Mouse (Mus musculus): Measurements from ENCODE around the gene Cars. TPM values are rescaled to one million over a fixed set of nuclear protein-coding genes. Genes with fewer than 3 reads are reported as not detected.
A peak's percentile ranks its signal among the peaks of the same experiment; 100 is the strongest.
"Not testable (repeated sequence)": the region's sequence is repeated elsewhere in the genome, so short reads cannot be mapped to it uniquely, and the experiment has no call there.

The Cars gene
- polyA plus RNA-seq, 1 experiment, result 41.4 TPM

DNA sequence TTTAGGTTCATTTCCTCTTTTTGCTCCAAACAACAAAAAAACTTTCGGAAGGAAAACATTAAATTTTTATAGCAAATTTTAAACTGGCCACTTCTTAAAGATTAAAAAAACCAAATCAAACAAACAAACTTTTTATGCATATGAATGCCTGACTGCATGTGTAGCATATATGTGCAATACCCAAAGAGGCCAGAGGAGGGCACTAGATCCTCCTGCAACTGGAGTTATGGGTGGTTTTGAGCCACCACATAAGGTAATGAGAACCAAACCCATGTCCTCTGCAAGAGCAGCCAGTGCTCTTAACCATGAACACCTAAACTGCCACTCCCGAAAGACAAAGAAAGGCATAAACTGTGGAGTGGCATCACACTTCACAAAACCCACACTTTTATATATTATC is 55.5 kb downstream of the Cars start:
- peak; percentile 12 for DNase-seq (ENCODE audit: low read depth)
- no peak for TF ChIP-seq POLR2A (IDR thresholded peaks at IDR 0.05; ENCODE audit: borderline replicate concordance, extremely low read depth, insufficient read depth, insufficient read length, poor library complexity, severe bottlenecking)
- peak; percentile 46; the same call in 1 of the 2 replicates for TF ChIP-seq CTCF (IDR thresholded peaks at IDR 0.05; ENCODE audit: borderline replicate concordance, extremely low read depth, insufficient read depth, insufficient read length)

DNA sequence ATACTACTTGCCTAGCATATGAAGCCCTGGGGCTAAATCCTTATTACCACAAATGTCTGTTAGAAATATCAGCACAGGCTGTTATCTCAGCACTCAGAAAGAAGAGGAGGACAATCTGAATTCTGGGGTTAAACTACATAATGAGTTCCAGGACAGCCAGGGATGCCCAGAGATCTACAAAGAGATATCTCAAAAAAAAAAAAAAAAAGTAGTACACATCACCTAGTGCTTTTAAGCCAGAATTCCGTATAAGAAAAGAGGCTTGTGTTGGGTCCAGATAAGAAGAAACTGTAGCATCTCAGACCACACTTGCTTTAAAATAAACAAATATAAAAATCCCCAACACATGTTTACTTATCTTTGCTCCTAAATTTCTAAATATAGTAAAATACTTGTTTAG is 61.2 kb downstream of the Cars start:
- no peak for DNase-seq (ENCODE audit: low read depth)
- TF ChIP-seq POLR2A (IDR thresholded peaks at IDR 0.05; ENCODE audit: borderline replicate concordance, extremely low read depth, insufficient read depth, insufficient read length, poor library complexity, severe bottlenecking) (no peak), CTCF (IDR thresholded peaks at IDR 0.05; ENCODE audit: borderline replicate concordance, extremely low read depth, insufficient read depth, insufficient read length) (no peak)

DNA sequence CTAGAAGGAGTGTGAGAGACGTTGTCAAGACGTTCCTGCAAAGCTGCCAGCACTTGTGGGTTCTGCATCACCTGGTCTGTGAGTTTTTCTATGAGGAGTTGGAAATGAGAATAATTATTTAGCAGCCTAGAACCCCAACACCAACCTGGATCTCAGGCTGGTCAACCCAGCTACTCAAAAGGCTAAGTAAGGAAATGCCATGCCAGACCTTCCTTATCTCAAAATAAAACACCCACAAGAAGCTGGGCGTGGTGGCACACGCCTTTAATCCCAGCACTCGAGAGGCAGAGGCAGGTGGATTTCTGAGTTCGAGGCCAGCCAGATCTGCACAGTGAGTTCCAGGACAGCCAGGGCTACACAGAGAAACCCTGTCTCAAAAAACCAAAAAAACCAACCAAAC is 61.7 kb downstream of the Cars start:
- not testable (repeated sequence) for DNase-seq (ENCODE audit: low read depth)

DNA sequence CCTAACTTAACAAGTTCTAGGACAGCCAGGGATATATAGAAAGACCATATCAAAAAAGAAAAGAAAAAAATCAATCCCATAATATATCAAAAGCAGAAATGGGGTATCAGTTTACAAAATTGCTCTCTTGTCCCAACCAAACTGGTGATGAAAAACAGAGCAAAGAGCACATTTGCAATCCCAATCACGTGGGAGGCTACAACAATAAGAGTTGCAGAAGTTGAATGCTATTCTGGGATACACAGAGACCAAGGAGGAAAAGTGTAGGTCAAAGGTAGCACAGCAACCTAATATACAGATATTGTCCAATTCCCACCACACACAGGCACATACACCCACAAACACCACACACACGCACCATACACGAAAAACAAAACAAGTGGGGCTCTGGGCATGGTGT is 63.6 kb downstream of the Cars start:
- DNase-seq (ENCODE audit: low read depth), result no peak
- TF ChIP-seq CTCF (IDR thresholded peaks at IDR 0.05; ENCODE audit: borderline replicate concordance, extremely low read depth, insufficient read depth, insufficient read length) (no peak), POLR2A (IDR thresholded peaks at IDR 0.05; ENCODE audit: borderline replicate concordance, extremely low read depth, insufficient read depth, insufficient read length, poor library complexity, severe bottlenecking) (no peak)

DNA sequence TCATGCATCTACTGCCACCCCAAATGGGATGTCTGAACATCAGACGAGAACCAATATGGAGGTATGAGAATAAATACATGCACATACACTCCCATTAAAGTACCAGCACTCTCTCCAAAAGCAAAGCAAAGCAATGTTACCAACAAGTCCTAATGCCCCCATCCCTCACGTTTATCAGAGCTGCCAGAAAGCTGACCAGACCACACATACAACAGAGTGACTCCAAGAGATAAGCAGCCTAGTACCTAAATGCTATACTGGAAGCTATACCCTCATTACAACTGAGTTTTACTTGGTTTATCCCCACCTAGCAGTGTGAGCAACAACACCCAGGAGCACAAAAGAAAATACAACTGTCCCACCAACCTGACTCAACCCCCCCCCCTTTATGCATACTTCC is 66.6 kb downstream of the Cars start:
- TF ChIP-seq CTCF (IDR thresholded peaks at IDR 0.05; ENCODE audit: borderline replicate concordance, extremely low read depth, insufficient read depth, insufficient read length) (no peak), POLR2A (IDR thresholded peaks at IDR 0.05; ENCODE audit: borderline replicate concordance, extremely low read depth, insufficient read depth, insufficient read length, poor library complexity, severe bottlenecking) (no peak)

GRCm38 (mm10) chr7:143532410-143532809 is 67.5 kb downstream of the Cars start:
- no peak for DNase-seq (ENCODE audit: low read depth)
- TF ChIP-seq CTCF (IDR thresholded peaks at IDR 0.05; ENCODE audit: borderline replicate concordance, extremely low read depth, insufficient read depth, insufficient read length), result no peak
- no peak for TF ChIP-seq POLR2A (IDR thresholded peaks at IDR 0.05; ENCODE audit: borderline replicate concordance, extremely low read depth, insufficient read depth, insufficient read length, poor library complexity, severe bottlenecking)

More for the DNA sequence above, 66.6 kb downstream of the Cars start:
- no peak for DNase-seq (ENCODE audit: low read depth)

GRCm38 (mm10) chr7:143519333-143519732 is 80.6 kb downstream of the Cars start:
- DNase-seq (ENCODE audit: low read depth), result no peak
- TF ChIP-seq CTCF (IDR thresholded peaks at IDR 0.05; ENCODE audit: borderline replicate concordance, extremely low read depth, insufficient read depth, insufficient read length) (no peak), POLR2A (IDR thresholded peaks at IDR 0.05; ENCODE audit: borderline replicate concordance, extremely low read depth, insufficient read depth, insufficient read length, poor library complexity, severe bottlenecking) (no peak)

GRCm38 (mm10) chr7:143514416-143514768 is 85.5 kb downstream of the Cars start:
- no peak for DNase-seq (ENCODE audit: low read depth)

DNA sequence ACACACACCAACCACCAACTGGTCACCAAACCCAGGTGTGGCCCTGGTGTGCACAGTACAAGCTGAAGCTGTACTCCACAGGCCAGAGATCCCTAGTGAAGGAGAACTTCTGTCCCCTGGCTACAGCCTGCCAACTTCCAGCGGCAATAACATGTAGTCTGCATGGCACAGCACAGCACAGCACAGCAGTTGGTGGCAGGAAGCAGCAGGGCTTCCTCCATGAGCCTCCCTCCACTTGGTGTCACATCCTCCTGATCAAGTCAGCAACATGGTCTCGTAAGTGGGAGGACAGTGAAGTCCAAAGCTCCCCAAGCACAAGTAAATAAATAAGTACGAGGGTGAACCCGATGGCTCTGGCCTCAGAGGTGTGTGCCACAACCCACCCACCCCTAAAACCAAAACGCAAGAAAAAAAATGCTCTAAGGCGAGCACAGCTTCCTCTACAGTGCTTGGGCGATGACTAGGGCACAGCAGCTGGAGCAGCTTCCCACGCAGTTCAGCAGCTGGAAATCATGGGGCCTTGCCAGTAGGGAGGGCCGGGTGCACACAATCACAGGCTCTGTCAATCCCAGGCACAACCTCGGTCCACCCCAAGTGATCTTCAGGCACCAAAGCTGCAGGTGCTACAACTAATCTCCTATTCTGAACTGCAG is 86.0 kb downstream of the Cars start:
- TF ChIP-seq CTCF (IDR thresholded peaks at IDR 0.05; ENCODE audit: borderline replicate concordance, extremely low read depth, insufficient read depth, insufficient read length) (no peak), POLR2A (IDR thresholded peaks at IDR 0.05; ENCODE audit: borderline replicate concordance, extremely low read depth, insufficient read depth, insufficient read length, poor library complexity, severe bottlenecking) (no peak)
- DNase-seq (ENCODE audit: low read depth), result no peak

More at GRCm38 (mm10) chr7:143514416-143514768, 85.5 kb downstream of the Cars start:
- no peak for TF ChIP-seq POLR2A (IDR thresholded peaks at IDR 0.05; ENCODE audit: borderline replicate concordance, extremely low read depth, insufficient read depth, insufficient read length, poor library complexity, severe bottlenecking)
- no peak for TF ChIP-seq CTCF (IDR thresholded peaks at IDR 0.05; ENCODE audit: borderline replicate concordance, extremely low read depth, insufficient read depth, insufficient read length)

GRCm38 (mm10) chr7:143511335-143511712 is 88.6 kb downstream of the Cars start:
- TF ChIP-seq POLR2A (IDR thresholded peaks at IDR 0.05; ENCODE audit: borderline replicate concordance, extremely low read depth, insufficient read depth, insufficient read length, poor library complexity, severe bottlenecking) (no peak), CTCF (IDR thresholded peaks at IDR 0.05; ENCODE audit: borderline replicate concordance, extremely low read depth, insufficient read depth, insufficient read length) (no peak)

DNA sequence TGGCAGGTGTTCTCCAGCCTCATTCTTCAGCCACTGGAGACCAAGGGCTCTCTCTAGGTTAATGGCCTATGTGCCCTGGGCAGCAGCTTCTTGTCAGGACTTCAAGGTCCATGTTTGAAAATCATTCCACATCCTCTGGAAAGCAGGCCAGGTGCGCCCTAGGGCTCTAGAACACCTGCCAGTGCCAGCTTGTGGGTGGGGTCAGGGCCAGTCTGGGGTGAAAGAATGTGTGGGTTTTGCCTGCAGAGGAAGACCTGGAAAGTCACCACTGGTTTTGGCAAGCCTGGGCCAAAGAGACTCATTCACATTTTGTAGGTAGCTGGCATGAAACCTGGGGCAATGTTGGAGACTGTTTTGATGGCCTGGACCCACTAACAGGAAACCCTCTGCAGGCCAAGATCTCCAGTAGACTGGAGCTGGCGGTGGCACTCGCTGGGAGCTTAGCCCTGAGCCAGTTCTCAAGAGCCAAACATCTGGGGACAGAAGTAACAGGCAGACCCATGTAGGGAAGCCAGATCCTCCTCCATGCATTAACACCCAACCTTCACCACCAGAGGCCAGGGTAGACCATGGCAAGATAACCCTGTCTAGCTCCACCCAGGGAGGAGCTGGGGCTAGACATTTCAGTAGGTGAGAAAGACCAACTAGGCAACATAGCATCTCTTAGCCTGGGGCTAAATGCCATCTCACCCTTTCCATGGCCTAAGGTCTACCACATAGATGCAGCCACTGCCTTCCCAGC is 89.1 kb downstream of the Cars start:
- DNase-seq (ENCODE audit: low read depth), result no peak
- TF ChIP-seq CTCF (IDR thresholded peaks at IDR 0.05; ENCODE audit: borderline replicate concordance, extremely low read depth, insufficient read depth, insufficient read length) (no peak), POLR2A (IDR thresholded peaks at IDR 0.05; ENCODE audit: borderline replicate concordance, extremely low read depth, insufficient read depth, insufficient read length, poor library complexity, severe bottlenecking) (no peak)

More at GRCm38 (mm10) chr7:143511335-143511712, 88.6 kb downstream of the Cars start:
- no peak for DNase-seq (ENCODE audit: low read depth)

DNA sequence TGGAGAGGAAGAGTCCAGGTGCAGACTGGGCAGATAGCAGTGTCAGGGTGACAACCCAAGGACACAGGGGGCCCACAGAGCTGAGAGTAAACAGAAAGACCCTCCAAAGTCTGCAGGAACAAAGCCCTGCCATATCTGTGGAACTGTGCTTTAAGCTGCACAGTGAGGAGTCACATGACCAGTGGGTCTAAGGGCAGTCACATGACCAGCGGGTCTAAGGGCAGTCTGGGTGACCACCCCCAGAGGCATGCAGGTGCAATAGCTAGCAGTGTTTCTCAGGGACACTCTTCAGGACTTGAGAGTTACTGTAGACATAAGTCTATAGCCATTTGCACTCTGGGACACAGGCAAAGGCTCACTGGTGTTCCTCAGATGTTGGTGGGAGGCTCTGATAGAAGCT is 90.3 kb downstream of the Cars start:
- TF ChIP-seq CTCF (IDR thresholded peaks at IDR 0.05; ENCODE audit: borderline replicate concordance, extremely low read depth, insufficient read depth, insufficient read length) (no peak), POLR2A (IDR thresholded peaks at IDR 0.05; ENCODE audit: borderline replicate concordance, extremely low read depth, insufficient read depth, insufficient read length, poor library complexity, severe bottlenecking) (no peak)
- no peak for DNase-seq (ENCODE audit: low read depth)

Other genes with a start within 250 kb of the Cars start
- 174 and 264 TPM in 2 replicates for gene Cdkn1c, start 139.0 kb downstream of the Cars start, polyA plus RNA-seq (2012; rRNA removed)
- 0.71 and 1.2 TPM in 2 replicates for gene Slc22a18, start 126.4 kb downstream of the Cars start, polyA plus RNA-seq (2012; rRNA removed)
- gene Phlda2, start 96.9 kb downstream of the Cars start, polyA plus RNA-seq (2012; rRNA removed), result 0.78 and 0.88 TPM in 2 replicates
- gene Nap1l4, start 51.0 kb downstream of the Cars start, polyA plus RNA-seq (2012; rRNA removed), result 218 and 243 TPM in 2 replicates
- gene Tnfrsf26, start 28.6 kb upstream of the Cars start, polyA plus RNA-seq (2012; rRNA removed), result 0.29 and 0.31 TPM in 2 replicates
- gene Tnfrsf22, start 49.6 kb upstream of the Cars start, polyA plus RNA-seq (2012; rRNA removed), result 5.5 and 6.1 TPM in 2 replicates
- gene Tnfrsf23, start 85.8 kb upstream of the Cars start, polyA plus RNA-seq (2012; rRNA removed), result 1.5 and 2.3 TPM in 2 replicates
- 52.0 and 59.1 TPM in 2 replicates for gene Osbpl5, start 156.9 kb upstream of the Cars start, polyA plus RNA-seq (2012; rRNA removed)
- not detected in 2 replicates for gene Mrgprg, start 166.9 kb upstream of the Cars start, polyA plus RNA-seq (2012; rRNA removed)
- gene Mrgpre, start 184.4 kb upstream of the Cars start, polyA plus RNA-seq (2012; rRNA removed), result 6.4 and 10.5 TPM in 2 replicates
- gene Nadsyn1, start 222.8 kb upstream of the Cars start, polyA plus RNA-seq (2012; rRNA removed), result 11.7 and 17.1 TPM in 2 replicates
- gene Dhcr7, start 223.1 kb upstream of the Cars start, polyA plus RNA-seq (2012; rRNA removed), result 106 and 117 TPM in 2 replicates

All from brain, embryonic 14.5 days (tissue).